Mouse (Mus musculus) thymus, adult 2 months (tissue): ENCODE measurements around the gene Sept6.

Source experiments
- CTCF ChIP-seq: fragments of 200-500 bp; IDR thresholded peaks from 2 replicates; pipeline ENCODE4 v1.5.1; 2012; ENCODE audit warnings: mild to moderate bottlenecking, control low read depth, low read length, moderate library complexity, borderline replicate concordance; ENCODE audit not compliant: control insufficient read depth, poor library complexity, insufficient read depth; ENCODE audit errors: extremely low read depth
- POLR2A ChIP-seq: fragments of 200-500 bp; IDR thresholded peaks from 2 replicates; pipeline ENCODE4 v1.6.1; 2012; ENCODE audit warnings: mild to moderate bottlenecking, low read length, control low read depth, moderate library complexity; ENCODE audit not compliant: control insufficient read depth, poor library complexity, insufficient read depth; ENCODE audit errors: extremely low read depth

GRCm38 (mm10) chrX:36874178-36874696 lies 117.4 kb downstream of the Sept6 start:
- TF ChIP-seq CTCF = 0 out of 2 replicates have a peak, but pooled peaks have one; percentile 11
- peak; percentile 93 for TF ChIP-seq POLR2A
